Mouse (Mus musculus) activated CD4-positive, CD25-positive, alpha-beta regulatory T cell, adult 4 months (primary cell): ENCODE measurements around the gene Gm49358. TPM values are rescaled to one million over a fixed set of nuclear protein-coding genes. Genes with fewer than 3 reads are reported as not detected.
A peak's percentile ranks its signal among the peaks of the same experiment; 100 is the strongest.

Experiments used
- ATAC-seq: one replicate; pipeline ENCODE4 v1.8.0; 2017
- polyA plus RNA-seq, 2 experiments: library from polyadenylated mRNA; unstranded; fragments of 100-300 nt; shearing (Covaris generic); gene quantifications; one replicate each; pipeline ENCODE4 v1.2.1; 2017

Gene Gm49358
- not detected for polyA plus RNA-seq

DNA sequence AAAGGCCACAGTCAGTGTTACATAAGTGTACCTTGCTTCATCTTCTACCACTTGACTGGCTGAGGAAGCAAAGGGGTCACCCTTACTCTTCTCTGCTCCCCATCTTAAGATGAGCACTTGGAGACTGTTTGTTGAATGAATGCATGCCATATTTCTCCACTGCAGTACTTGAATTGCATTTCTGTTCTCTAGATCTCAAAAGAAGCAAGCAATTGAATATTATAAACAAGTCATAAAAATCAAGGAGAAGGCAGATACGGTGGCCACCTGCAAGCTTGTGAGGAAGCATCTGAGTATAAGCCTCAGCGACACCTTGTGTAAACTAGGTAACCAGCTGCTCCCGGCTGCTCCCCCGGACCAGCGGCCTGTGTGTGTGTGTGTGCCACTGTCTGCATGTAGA lies at the start of gene Gm49358:
TSS of gene Gm49358 (plus strand) at position 301 of the 400 bp plus-strand sequence.
- no peak for ATAC-seq

GRCm38 (mm10) chr10:86727548-86727980 lies 36.2 kb upstream of the Gm49358 start:
- peak; percentile 93 for ATAC-seq

DNA sequence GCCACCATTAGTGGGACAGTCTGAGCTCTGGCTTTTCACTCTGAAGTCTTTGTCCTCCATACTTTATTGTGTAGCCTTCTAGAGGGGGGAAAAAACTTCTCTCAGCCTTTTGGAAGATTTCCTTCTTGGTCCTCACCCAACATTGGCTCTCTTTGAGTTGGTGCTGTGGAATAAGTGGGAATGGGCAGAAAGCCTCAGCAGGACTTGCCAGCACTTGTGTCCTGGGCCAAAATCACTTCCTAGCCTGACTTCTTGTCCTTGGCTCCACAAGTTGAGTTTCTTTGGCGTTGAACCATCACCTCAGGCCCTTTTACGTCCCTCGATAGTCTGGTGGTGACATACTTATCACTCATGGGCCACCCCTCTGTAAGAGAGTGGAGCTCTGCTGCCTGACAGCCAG lies 35.6 kb upstream of the Gm49358 start:
- ATAC-seq: no peak

DNA sequence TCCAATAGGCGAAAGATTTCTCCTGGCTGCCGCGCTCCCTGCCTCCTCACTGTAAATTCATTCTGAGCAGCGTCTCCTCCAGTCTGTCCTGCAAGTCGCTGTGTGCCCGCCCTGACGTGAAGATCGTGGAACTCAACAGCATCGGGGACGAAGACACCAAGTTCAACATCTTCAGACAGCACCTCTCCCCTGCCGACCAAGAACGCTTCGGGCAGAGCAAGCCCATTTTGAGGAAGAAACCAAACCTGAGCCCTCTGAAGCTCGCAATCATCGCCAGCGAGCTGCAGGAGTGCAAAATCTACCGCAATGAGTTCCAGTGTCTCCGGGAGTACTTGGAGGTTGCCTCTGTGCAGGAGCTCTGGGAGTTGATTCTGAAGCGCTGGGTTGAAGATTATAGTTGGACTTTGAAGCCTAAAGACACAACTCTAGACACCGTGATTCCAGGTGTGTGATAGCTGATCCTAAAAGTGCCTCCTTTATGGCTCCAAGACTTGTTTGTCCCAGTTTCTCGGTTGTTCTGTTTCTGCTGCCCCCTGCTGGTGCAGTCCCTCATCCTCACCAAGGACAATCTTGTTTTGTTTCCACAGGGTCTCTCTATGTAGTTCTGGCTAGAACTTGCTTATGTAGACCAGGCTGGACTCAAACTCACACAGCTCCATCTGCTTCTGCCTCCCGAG lies 32.8 kb upstream of the Gm49358 start:
- ATAC-seq: peak; percentile 17

DNA sequence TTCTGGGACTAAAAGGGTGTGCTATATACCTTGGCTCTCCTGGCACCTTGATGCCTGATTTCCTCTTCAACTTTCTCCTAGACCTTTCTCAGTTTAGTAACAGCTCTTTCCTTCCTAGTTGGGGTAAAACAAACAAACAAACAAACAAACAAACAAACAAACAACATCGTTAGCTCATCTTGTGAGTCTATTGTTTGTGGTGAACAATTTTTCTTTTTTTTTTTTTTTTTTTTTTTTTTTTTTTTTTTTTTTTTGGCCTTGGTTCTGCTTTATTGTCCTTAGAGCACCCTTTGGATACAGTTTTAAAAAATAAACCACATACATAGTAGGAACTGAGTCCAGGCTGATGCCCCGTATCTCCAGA lies 32.3 kb upstream of the Gm49358 start:
- no peak for ATAC-seq

DNA sequence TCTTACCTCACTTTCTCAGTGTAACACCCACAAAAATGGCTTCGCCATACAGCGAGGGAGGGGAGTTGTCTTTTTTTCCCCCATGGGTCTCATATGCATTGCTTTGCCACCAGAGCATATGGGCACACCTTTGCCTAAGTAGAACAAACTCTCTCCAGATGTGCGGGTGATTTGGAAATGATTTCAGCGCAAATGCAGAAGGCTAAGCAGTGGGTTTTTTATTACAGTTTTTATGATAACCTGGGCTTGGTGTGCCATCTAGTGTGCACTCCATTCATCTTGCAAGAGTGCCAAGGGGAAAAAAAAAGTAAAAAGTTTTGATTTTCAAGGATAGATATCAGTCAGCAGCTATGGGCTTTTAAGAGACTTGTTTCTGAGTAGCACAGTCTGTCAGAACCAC lies 28.7 kb upstream of the Gm49358 start:
- ATAC-seq: no peak

DNA sequence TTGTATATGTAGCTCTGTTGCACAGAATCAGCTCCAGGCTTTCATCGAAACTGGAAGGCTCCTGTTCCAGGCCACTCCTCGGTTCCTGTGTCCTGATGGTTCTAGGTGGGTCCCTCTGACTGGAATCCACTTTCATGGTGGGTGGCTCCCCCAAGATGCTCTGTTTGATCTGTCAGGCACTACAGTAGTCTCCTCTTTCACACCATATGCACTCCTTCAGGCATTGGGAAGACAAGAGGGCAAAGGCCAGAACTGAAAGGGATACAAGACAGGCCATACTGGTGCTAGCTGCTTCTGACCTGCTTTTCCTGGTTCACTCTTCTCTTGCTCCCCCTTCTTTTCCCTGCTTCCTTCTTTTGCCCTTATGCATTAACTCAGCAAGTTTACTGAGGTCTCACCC lies 20.9 kb upstream of the Gm49358 start:
- ATAC-seq: no peak

- ATAC-seq: no peak
These were observed 19.5 kb upstream of the Gm49358 start for GRCm38 (mm10) chr10:86744306-86744705.

GRCm38 (mm10) chr10:86755816-86756502 lies 7.8 kb upstream of the Gm49358 start:
- no peak for ATAC-seq

- ATAC-seq: no peak
These were observed 6.0 kb upstream of the Gm49358 start for GRCm38 (mm10) chr10:86757724-86758123.

DNA sequence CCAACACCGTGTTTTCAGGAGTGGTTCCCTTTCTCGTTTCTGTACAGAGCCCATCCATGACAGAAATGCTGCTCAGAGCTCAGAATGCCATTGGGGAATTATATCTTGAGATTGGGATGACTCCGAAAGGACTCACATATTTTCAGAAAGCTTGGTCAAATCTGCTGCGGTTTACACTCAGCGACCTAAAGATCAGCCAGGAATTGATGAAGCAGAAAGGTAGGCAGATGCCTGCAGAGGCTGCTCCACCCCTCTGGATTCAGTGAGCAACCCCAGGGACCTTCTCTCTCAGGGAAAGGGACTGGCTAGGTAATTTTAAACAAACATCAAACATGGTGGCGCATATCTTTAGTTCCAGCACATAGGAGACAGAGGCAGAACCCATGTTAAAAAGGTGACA lies 5.6 kb upstream of the Gm49358 start:
- no peak for ATAC-seq

DNA sequence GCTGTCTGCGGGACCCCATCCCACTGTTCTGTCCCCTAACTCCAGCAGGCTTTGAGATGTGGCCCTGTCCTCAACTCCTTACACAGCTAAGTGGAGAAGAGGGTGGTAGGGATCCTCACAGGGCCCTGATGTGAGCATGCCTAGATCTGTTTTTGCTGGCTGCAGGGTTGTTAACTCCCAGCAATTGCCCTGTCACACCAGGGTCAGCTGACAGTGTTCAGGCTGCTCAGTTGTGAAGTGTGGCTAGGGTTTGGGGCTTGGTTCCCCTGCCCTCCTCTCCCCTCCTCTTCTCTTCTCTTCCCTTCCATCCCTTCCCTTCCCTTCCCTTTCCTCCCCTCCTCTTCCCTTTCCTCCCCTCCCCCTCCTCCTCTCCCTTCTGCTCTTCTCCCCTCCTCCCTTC lies 2.5 kb upstream of the Gm49358 start:
- ATAC-seq: no peak

- ATAC-seq: no peak
These were observed 1.9 kb upstream of the Gm49358 start for GRCm38 (mm10) chr10:86761722-86762383.

- ATAC-seq: no peak
These were observed 1.4 kb upstream of the Gm49358 start for GRCm38 (mm10) chr10:86762384-86762730.

DNA sequence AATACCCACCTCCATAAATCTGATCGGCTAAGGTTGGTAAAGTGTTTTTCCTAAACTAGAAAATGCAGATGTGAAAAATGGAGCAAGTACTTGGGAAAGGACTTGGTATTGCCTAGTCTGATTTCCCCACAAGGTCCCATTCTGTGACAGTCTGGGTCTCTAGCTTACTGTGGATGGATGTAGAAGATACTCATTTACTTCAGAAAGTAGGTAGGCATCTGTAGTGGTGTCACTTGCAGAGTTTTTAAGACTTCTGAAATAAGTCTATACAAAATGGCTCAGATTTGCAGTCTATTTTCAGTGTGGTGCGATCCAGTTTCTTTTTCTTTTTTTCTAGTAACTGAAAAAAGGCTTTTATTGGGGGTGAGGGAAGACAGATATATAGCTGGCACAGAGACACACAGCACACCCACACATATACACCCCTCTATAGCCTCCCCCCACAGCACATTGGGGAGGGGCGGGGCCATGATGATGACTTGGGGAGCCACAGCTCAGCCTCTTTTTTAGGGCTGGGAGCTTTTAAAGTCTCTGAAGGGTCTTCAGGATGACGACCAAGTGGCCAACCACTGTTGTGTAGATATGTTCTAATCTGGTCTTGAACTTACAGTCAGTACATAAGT lies 1.7 kb downstream of the Gm49358 start:
- ATAC-seq: no peak

DNA sequence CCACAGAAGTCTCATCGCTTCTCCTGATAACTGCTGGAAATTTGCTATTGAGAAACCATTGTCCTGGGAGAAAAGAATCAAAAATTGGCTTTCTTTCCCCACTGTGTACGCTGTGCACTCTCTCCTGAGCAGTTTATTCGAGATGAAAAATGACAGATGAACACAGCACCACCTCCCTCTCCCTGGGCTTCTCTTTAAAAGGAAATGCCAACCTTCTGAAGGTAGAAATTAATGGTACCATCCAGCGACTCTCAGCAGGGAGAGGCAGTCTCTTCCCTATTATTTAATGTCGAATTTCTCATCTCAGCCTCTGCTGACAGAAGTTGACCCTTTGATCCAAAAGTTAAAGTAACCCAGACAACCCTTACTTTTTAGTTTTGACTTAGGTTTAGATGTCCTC lies 5.4 kb downstream of the Gm49358 start:
- no peak for ATAC-seq

- no peak for ATAC-seq
These were observed 6.0 kb downstream of the Gm49358 start for GRCm38 (mm10) chr10:86769797-86770196.

DNA sequence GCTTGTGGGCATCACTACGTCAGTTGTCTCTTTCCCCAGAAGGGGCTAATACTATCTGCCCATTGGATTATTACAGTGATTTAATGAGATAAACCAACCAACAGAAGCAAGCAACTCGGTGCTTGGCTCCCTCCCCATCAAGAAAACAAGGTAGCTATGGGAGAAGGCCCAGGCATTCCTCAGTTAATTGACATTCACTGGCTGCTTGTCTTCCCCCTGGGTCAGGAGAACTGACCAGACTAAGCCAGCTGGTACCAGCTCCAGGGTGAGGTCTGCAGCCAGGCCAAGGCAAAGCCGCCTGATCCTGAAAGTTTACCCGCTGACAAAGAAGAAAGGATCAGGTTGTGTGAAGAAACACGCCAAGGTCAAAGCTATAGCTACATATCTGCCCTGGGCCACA lies 7.9 kb downstream of the Gm49358 start:
- no peak for ATAC-seq

DNA sequence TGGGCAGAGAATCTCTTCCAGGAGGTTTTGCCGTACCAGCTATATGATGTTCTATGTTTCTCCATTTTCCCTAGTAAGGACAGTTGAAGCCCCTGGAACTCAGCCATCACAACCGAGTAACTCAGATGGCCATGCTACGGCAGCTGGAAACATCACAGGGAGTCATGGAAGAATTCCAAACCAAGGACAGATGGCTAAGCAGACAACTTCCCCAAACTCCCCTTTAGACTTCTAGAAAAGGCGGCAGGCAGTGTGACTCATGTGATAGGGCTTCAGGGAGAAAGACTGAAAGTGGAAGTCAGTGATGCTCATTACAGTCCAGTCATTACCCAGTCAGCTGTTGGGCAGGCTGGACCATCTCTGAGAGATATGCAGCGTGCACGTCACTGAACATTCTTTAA lies 8.5 kb downstream of the Gm49358 start:
- no peak for ATAC-seq

DNA sequence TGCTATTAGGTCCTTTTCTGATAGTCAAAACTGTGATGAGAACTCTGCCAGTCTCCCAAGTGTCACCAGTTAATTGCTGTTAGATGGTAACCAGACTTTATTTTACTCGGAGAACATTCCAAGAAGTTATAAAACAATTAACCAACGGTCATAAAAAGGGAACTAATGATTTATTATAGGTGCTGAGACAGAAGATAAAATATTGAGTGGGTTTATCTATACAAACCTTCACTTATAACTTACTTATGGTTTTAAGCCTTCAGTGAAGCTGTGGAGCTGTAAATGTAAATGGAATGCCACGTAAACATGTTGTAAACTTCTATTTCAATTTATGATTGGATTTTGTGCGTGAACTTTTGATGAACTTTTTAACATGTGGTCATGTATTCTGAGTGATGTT lies 9.6 kb downstream of the Gm49358 start:
- no peak for ATAC-seq

DNA sequence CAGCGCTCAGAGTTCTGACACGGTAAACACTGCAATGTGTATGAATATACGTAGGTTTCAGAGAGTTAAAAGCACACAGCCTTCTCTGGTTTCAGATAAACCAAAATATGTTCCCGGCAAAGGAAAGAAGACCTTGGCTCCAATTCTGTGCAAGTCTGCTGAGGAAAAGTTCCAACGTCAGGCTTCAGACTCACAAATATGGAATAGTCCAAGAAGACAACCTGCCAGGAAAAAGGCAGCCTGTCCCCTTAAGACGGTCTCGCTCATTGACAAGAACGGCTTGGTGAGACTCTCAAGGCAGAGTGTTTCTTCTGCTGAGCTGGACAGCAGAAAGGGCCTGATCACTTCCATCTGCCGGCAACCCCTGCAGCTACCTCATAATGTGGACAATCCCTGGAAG lies 12.5 kb downstream of the Gm49358 start:
- ATAC-seq: no peak

- ATAC-seq: no peak
These were observed 14.0 kb downstream of the Gm49358 start for GRCm38 (mm10) chr10:86777614-86778319.
